In genomic region chr5:62786809-62787208, GRCm38 (mm10) we compare ENCODE assay signal across 21 mouse cellular contexts. TPM values are rescaled to one million over a fixed set of nuclear protein-coding genes. Genes with fewer than 3 reads are reported as not detected.
"Had no signal": no experiment of that assay in that cellular context is flagged by ENCODE, and none has a peak within 500 bp of the region (broad histone marks: within the 10 kb centered on the region; RNA-seq: fewer than 3 reads in every experiment).

No protein-coding gene starts in this region.

- H3K27ac ChIP-seq: left cerebral cortex, adult 2 months; limb, embryonic 10.5 days; liver, embryonic 15.5 days; midbrain, embryonic 13.5 days; neural tube, embryonic 12.5 days; stomach, embryonic 15.5 days had no signal

- H3K4me3 ChIP-seq: left cerebral cortex, adult 2 months; limb, embryonic 10.5 days; liver, embryonic 15.5 days; midbrain, embryonic 13.5 days; neural tube, embryonic 12.5 days; stomach, embryonic 15.5 days had no signal

- H3K9me3 ChIP-seq: limb, embryonic 10.5 days; liver, embryonic 15.5 days; midbrain, embryonic 13.5 days; neural tube, embryonic 12.5 days; stomach, embryonic 15.5 days had no signal

- H3K4me2 ChIP-seq: liver, embryonic 11.5 days; liver, embryonic 15.5 days; midbrain, embryonic 13.5 days; neural tube, embryonic 12.5 days; stomach, embryonic 15.5 days had no signal

- H3K4me1 ChIP-seq: limb, embryonic 10.5 days; liver, embryonic 15.5 days; midbrain, embryonic 13.5 days; neural tube, embryonic 12.5 days; stomach, embryonic 15.5 days had no signal

- H3K36me3 ChIP-seq: limb, embryonic 10.5 days; liver, embryonic 15.5 days; midbrain, embryonic 13.5 days; neural tube, embryonic 12.5 days; stomach, embryonic 15.5 days had no signal

- H3K9ac ChIP-seq: liver, embryonic 15.5 days; midbrain, embryonic 13.5 days; neural tube, embryonic 12.5 days; stomach, embryonic 15.5 days had no signal

- H3K27me3 ChIP-seq: liver, embryonic 15.5 days; midbrain, embryonic 13.5 days; neural tube, embryonic 12.5 days; stomach, embryonic 15.5 days had no signal

- ATAC-seq: lung, postnatal 0 days; midbrain, embryonic 13.5 days had no signal

- DNase-seq: kidney, adult 8-10 months; kidney, postnatal 25 days; lung, adult 2 months; lung, postnatal 36 days; retina, postnatal 1 day; right cerebral cortex, postnatal 4 days; spleen, adult 18-20 months; thymus, adult 2 months; thymus, postnatal 4 days had no signal

RNA-seq across cellular contexts. Expression of gene Dthd1, which starts 26.8 kb away (rescaled TPM):
- total RNA-seq: left cerebral cortex, adult 2 months; left cerebral cortex, postnatal 14 days; neutrophil, adult 5-6 weeks had no signal
- polyA plus RNA-seq: kidney, embryonic 16.5 days; limb, embryonic 10.5 days; limb, embryonic 14.5 days; liver, embryonic 11.5 days; liver, embryonic 15.5 days; lung, adult 2 months; lung, postnatal 0 days; midbrain, embryonic 13.5 days; neural tube, embryonic 12.5 days; stomach, embryonic 15.5 days had no signal
